Mouse (Mus musculus) retina, postnatal 1 day (tissue): Measurements from ENCODE around the gene Csmd2.

Source experiments
- DNase-seq: peaks from one replicate; pipeline ENCODE4 v3.0.0-alpha.2; 2012

Gene Csmd2

DNA sequence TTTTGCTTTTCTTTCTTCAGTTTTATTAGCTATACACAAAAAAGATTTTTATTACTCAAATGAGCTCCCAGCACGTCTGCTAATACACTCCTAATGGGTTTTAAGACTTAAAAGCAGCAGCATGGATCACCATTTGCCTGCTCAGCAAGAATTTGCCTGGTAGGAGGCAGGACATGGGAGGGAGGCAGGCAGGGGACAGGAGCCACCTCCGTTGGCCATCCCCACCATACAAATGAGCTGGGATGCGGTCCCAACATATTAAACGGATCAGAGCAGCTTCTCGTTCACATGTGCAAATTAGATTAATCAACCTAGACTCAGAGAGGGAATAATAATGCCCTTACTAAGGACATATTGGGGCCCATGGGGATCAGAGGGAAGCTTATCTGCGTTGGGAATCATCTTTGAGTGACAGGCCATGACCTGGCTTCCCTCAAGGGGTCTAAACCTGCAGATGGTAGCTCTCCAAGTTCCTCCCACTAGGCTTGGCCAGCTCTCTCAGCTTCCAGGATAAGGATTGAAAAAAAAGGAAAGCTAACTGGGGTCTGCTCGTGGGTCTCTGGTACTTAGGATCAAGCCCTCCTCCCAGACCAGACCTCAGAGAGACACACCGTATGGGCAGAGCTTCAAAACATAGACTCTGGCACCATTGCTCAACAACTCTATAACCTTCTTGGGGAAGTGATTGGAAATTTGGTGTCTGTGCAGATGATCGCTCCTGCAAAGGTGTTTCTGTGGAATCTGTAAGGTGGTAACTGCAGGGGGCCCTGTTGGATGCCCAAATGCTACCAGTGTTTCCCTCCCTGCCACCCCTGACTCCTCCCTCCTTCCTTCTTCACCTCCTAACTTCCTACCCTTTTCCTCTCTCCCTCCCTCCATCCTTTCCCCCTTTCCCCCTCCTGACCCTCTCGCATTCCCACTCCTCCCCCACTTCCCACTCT is 153.8 kb downstream of the Csmd2 start:
- peak; percentile 80 for DNase-seq

DNA sequence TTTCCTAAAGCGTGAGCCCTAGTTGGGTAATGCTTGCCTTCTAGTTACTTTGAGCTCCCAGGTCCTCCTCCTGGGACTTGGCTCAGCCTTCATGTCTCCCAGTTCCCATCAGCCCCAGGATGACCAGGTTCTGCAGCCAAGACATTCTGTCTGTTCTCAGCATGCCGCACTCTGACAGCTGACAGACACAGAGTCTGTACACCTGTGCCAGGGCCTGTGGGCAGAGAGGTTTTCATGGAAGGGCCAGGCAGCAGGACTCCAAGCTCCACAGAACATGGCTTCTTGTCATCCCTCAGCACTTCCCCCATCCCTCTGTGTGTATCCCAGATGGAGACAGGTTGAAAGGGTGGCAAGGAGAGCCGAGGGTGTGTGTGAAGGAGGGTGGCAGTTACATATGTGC is 154.6 kb downstream of the Csmd2 start:
- DNase-seq = no peak

GRCm38 (mm10) chr4:128143147-128143546 is 155.5 kb downstream of the Csmd2 start:
- DNase-seq = no peak

DNA sequence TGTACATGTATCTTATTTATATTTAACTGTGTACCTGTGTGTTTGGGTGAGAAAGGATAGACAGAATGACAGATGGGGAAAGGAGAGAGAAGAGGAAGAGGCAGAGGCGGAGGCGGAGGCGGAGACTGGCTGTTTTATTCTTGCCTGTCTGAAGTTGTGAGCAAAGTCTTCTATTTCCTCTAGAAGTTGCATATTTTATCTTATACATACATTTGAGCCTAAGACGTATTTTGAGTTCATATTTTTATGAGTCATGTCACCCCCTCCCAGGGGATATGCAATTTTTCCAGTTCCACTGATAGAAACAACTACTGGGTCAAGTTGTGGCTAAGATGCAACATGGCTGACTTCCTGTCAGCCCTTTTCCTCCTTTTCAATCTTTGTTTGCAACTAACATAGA is 161.9 kb downstream of the Csmd2 start:
- no peak for DNase-seq

GRCm38 (mm10) chr4:128152066-128152465 is 164.4 kb downstream of the Csmd2 start:
- no peak for DNase-seq

DNA sequence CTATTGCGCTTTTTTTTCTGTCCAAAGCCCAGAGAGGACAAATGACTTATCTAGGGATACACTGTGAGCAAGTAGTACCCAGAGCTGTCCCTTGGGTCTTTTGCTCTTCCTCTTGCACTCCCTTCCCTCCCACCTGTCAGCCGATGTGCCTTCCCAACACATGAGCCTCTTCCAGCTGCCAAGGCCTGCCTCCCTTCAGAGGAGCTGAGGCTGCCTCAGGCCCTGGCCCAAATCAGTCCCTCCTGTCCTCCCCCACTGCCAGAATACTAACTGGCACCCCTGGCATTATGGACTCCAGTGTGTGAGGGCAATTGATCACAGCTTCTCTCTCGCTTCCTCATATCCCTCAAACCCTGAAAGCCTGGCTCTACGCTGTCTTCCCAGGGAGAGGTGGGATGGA is 165.5 kb downstream of the Csmd2 start:
- no peak for DNase-seq

GRCm38 (mm10) chr4:128155226-128155625 is 167.6 kb downstream of the Csmd2 start:
- DNase-seq = no peak

GRCm38 (mm10) chr4:128160656-128161055 is 173.0 kb downstream of the Csmd2 start:
- no peak for DNase-seq

GRCm38 (mm10) chr4:128170181-128170580 is 182.5 kb downstream of the Csmd2 start:
- no peak for DNase-seq

DNA sequence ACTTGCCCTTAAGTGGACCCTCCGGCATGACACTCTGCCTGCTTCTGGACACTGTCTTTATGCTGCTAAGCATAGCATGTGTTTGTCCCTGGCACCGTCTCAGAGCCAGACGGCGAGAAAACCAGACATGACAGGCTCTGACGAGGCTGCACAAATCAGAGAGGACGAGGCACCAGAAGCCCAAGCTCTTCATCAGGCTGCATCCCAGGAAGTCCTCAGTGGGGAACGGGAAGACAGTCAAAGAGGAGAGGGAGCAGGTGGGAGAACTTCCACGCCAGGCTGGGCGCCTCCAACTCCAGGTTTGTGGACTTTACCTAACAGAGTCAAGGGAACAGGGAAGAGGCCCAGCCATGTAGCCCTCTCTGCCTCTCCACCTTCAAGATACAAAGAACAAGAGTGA is 183.6 kb downstream of the Csmd2 start:
- DNase-seq = no peak

GRCm38 (mm10) chr4:128171701-128172100 is 184.0 kb downstream of the Csmd2 start:
- DNase-seq = no peak

DNA sequence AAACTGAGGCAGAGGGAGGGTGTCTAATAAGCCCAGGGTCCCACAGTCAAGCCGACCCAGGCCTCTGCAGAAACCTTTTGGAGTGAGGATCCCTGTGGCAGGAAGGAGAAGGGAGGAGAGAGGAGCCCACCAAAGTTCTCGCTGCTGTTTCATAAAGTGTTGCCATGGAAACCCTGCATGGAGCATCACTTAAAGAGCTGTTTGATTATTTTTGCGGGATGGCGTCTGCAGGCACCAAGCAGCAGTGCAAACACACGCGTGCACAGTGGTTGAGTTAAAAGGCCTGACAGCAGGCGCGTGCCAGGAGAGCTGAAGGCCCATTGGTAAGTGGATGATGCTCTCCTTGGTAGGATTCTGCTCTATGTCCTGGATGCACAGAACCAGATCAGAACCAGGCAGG is 191.3 kb downstream of the Csmd2 start:
- no peak for DNase-seq

- no peak for DNase-seq
Measured at GRCm38 (mm10) chr4:128179581-128179980, 191.9 kb downstream of the Csmd2 start.

GRCm38 (mm10) chr4:128184747-128185146 is 197.1 kb downstream of the Csmd2 start:
- no peak for DNase-seq

GRCm38 (mm10) chr4:128194454-128194853 is 206.8 kb downstream of the Csmd2 start:
- no peak for DNase-seq

DNA sequence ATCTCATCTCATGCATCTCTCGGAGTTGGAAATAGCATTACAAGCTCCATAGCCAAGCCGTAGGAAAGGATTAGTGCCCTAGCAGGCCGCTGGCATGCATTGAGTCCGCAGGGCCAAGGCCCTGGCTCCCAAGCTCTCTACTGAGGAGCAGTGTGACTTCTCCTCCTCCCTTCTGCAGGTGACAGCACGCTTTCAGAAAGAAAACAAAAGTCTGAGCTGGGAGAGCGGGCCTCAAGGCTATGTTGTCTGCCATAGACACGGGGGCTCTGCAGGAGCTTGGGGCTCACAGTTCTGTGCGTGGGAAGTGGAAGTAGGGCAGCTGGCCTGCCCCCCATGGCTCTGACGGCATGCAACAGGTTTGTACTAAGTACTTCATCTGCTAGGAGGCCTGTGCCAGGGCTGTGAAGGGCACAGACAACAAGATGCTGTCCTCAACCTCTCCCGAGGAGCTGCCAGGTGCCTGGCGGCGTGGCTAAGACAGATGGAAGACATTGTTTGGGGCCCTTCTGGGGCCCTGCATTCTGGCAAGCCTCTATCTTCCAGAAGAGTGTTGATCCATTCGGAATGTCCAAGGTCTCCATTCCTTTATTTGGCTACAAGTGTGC is 230.4 kb downstream of the Csmd2 start:
- no peak for DNase-seq

DNA sequence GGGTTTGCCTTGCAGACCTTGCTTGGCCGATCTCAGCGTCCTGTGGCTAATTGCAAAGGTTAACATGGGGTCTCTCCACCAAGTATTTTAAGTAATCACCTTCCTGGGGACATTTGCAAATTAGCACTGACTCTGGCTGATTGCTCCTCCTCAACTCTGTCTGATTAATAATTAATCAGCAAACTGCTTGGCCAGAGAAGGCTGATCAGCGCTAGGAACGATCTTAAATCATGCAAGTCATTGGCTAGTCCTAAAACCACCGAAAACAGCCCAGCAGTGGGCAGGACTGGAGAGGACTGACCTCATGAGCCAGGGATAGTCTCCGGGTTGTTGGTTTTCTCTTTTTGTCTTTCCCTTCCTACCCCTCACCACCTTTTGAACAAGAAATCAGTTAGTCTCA is 236.8 kb downstream of the Csmd2 start:
- DNase-seq = no peak

- peak; percentile 23 for DNase-seq
Measured at GRCm38 (mm10) chr4:128227377-128228316, 240.0 kb downstream of the Csmd2 start.

- no peak for DNase-seq
Measured at GRCm38 (mm10) chr4:128233458-128233857, 245.8 kb downstream of the Csmd2 start.

- DNase-seq = no peak
Measured at GRCm38 (mm10) chr4:128239113-128239512, 251.5 kb downstream of the Csmd2 start.

DNA sequence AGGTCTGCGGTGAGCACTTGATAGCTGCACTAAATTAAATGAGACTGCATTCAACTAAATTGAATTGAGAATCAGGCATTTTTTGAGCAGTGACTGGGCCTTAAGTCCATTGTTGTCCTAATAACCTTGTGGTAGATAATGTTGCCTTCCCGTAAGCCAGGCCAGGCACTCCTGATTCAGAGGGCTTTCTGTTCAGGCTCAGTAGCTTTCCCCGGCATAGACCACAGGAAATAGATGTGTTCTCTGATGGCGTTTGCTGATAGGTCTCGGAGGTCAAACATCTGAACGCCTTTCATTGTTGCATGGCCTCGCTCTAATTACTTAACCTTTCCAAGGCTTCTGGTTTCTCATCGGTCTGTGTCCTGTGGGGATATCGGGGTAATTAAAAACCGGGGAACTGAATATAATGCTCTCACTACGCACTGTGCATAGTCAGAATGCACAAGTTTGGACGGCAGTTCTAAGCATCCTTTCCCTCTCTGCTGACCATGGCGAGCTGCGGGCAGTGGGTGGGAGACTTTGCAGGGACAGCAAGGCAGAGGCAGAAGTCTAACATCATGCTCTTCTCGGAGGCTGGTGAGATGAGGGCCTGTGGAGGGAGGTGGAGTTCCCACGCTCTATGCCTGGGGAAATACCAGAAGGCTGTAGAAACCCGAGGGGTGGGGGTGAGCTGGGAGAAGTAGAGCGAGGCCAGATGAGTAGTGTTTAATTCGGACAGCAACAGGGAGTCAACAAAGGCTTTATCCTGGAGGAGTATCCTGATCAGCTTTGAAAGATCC is 253.6 kb downstream of the Csmd2 start:
- peak; percentile 75 for DNase-seq

- DNase-seq = no peak
Measured at GRCm38 (mm10) chr4:128241854-128242356, 254.2 kb downstream of the Csmd2 start.
